Mouse (Mus musculus): ENCODE measurements around the gene Cd59a.

DNA sequence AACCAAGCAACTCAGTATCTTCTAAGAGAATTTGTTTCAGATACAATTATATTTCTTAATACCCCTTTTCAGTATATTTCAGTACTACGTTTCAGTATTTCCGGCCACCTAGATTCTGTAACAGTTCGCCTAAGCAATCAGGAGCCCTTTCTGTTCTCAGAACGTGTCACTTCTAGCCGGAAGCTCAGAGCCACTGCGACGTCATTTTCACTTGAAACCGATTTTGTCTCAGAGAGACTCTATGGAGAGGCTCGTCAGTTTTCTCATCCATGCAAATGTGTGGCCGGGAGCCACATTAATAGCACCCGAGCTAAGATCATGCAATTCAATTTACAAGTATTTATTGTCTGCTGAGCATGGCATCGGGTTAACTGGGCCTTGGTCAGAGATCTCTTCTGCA lies 48.4 kb downstream of the Cd59a start:
- no peak for TF ChIP-seq CTCF (IDR thresholded peaks at IDR 0.05; ENCODE audit: low read depth, low read length)
- no peak for TF ChIP-seq EP300 (IDR thresholded peaks at IDR 0.05; ENCODE audit: insufficient read depth, low read depth, low read length)
- no peak for TF ChIP-seq POLR2A (IDR thresholded peaks at IDR 0.05; ENCODE audit: insufficient read depth, low read length)

All from ES-Bruce4 (cell line).